Mouse (Mus musculus) MEL (cell line): Measurements from ENCODE around the gene Rbms3. TPM values are rescaled to one million over a fixed set of nuclear protein-coding genes. Genes with fewer than 3 reads are reported as not detected.

ENCODE experiments used
- DNase-seq: peaks from one replicate; pipeline ENCODE4 v3.0.0; 2011; ENCODE audit warnings: low read depth, low spot score
- H3K27ac ChIP-seq: 2 replicates; pipeline ENCODE4 v1.5.1; 2012; ENCODE audit warnings: low read depth, mild to moderate bottlenecking, control low read depth, low read length, moderate library complexity; ENCODE audit not compliant: control insufficient read depth
- H3K27me3 ChIP-seq, 2 experiments: fragments of 150-350 bp in 1 of 2; sonication (generic) in 1 of 2; 2 replicates each; pipeline ENCODE4 v1.6.1; 2012; ENCODE audit warnings: low read length in 2 of 2, mild to moderate bottlenecking in 2 of 2, improper control_type of control experiment in 1 of 2, moderate library complexity in 1 of 2; ENCODE audit not compliant: insufficient read depth in 2 of 2, control insufficient read depth in 1 of 2
- H3K36me3 ChIP-seq, 2 experiments: 2 replicates each; pipeline ENCODE4 v1.6.1; 2012 to 2014; ENCODE audit warnings: low read length in 2 of 2, improper control_type of control experiment in 1 of 2, inconsistent platforms in 1 of 2, mild to moderate bottlenecking in 1 of 2; ENCODE audit not compliant: insufficient read depth in 2 of 2, control insufficient read depth in 1 of 2
- H3K4me1 ChIP-seq, 2 experiments: fragments of 150-350 bp in 1 of 2; sonication (generic) in 1 of 2; 2 replicates each; pipeline ENCODE4 v1.6.1; 2012; ENCODE audit warnings: low read length in 2 of 2, improper control_type of control experiment in 1 of 2, mild to moderate bottlenecking in 1 of 2; ENCODE audit not compliant: insufficient read depth in 2 of 2, control insufficient read depth in 1 of 2
- H3K4me3 ChIP-seq, 2 experiments: fragments of 150-350 bp in 1 of 2; sonication (generic) in 1 of 2; 2 replicates each; pipeline ENCODE4 v1.5.1; 2012; ENCODE audit warnings: low read depth in 2 of 2, low read length in 2 of 2, mild to moderate bottlenecking in 2 of 2, moderate library complexity in 2 of 2, control low read depth in 1 of 2, improper control_type of control experiment in 1 of 2; ENCODE audit not compliant: control insufficient read depth in 1 of 2, insufficient read depth in 1 of 2
- H3K79me2 ChIP-seq: 2 replicates; pipeline ENCODE4 v1.6.1; 2012; ENCODE audit warnings: mild to moderate bottlenecking, low read length, moderate library complexity; ENCODE audit not compliant: control insufficient read depth, poor library complexity, insufficient read depth
- H3K9ac ChIP-seq: 2 replicates; pipeline ENCODE4 v1.6.1; 2012; ENCODE audit warnings: low read depth, mild to moderate bottlenecking, control low read depth, low read length, moderate library complexity; ENCODE audit not compliant: control insufficient read depth, poor library complexity, severe bottlenecking
- H3K9me3 ChIP-seq: fragments of 150-350 bp; sonication (generic); replicated peaks from 2 replicates; pipeline ENCODE4 v1.6.1; 2012; ENCODE audit warnings: mild to moderate bottlenecking, low read length, improper control_type of control experiment, moderate library complexity; ENCODE audit not compliant: insufficient read depth
- CTCF ChIP-seq, 3 experiments: IDR thresholded peaks in 2 of 3; conservative IDR thresholded peaks in 1 of 3; 2 replicates each; pipeline ENCODE4 v1.5.1; 2011 to 2012; ENCODE audit warnings: low read length in 3 of 3, low read depth in 2 of 3, mild to moderate bottlenecking in 2 of 3, improper control_type of control experiment in 1 of 3, inconsistent platforms in 1 of 3, mixed read lengths in 1 of 3, moderate library complexity in 1 of 3; ENCODE audit not compliant: control insufficient read depth in 1 of 3, insufficient read depth in 1 of 3, poor library complexity in 1 of 3, severe bottlenecking in 1 of 3
- EP300 ChIP-seq, 2 experiments: IDR thresholded peaks; 2 replicates each; pipeline ENCODE4 v1.6.1; 2011; ENCODE audit warnings: improper control_type of control experiment in 2 of 2, low read length in 2 of 2, low read depth in 1 of 2, mild to moderate bottlenecking in 1 of 2
- GABPA ChIP-seq: IDR thresholded peaks from 2 replicates; pipeline ENCODE4 v1.6.1; 2012; ENCODE audit warnings: low read depth, mild to moderate bottlenecking, inconsistent platforms, low read length, improper control_type of control experiment, moderate library complexity
- HCFC1 ChIP-seq: IDR thresholded peaks from 2 replicates; pipeline ENCODE4 v1.6.1; 2012; ENCODE audit warnings: low read depth, mild to moderate bottlenecking, inconsistent platforms, low read length, improper control_type of control experiment, moderate library complexity
- KAT2A ChIP-seq: conservative IDR thresholded peaks from 2 replicates; pipeline ENCODE4 v1.6.1; 2012; ENCODE audit warnings: low read depth, low read length, improper control_type of control experiment, inconsistent platforms
- MAZ ChIP-seq: IDR thresholded peaks from 2 replicates; pipeline ENCODE4 v1.6.1; 2012; ENCODE audit warnings: low read depth, mild to moderate bottlenecking, inconsistent platforms, low read length, improper control_type of control experiment
- MXI1 ChIP-seq: IDR thresholded peaks from 2 replicates; pipeline ENCODE4 v1.6.1; 2011; ENCODE audit warnings: mild to moderate bottlenecking, low read depth, low read length, improper control_type of control experiment
- MYB ChIP-seq: IDR thresholded peaks from 2 replicates; pipeline ENCODE4 v1.6.1; 2011; ENCODE audit warnings: mild to moderate bottlenecking, low read depth, low read length, improper control_type of control experiment
- MYC ChIP-seq: IDR thresholded peaks from 2 replicates; pipeline ENCODE4 v1.6.1; 2011; ENCODE audit warnings: low read depth, mild to moderate bottlenecking, low read length, improper control_type of control experiment, moderate library complexity
- NRF1 ChIP-seq: IDR thresholded peaks from 2 replicates; pipeline ENCODE4 v1.6.1; 2014; ENCODE audit warnings: low read depth, mild to moderate bottlenecking, inconsistent platforms, low read length, improper control_type of control experiment, moderate library complexity; ENCODE audit not compliant: poor library complexity, insufficient read depth, severe bottlenecking
- POLR2A ChIP-seq, 2 experiments: IDR thresholded peaks; 2 replicates each; pipeline ENCODE4 v1.6.1; 2011 to 2012; ENCODE audit warnings: low read length in 2 of 2, mild to moderate bottlenecking in 2 of 2, control low read depth in 1 of 2, improper control_type of control experiment in 1 of 2, low read depth in 1 of 2, moderate library complexity in 1 of 2; ENCODE audit not compliant: control insufficient read depth in 1 of 2, insufficient read depth in 1 of 2, poor library complexity in 1 of 2
- TCF12 ChIP-seq: IDR thresholded peaks from 2 replicates; pipeline ENCODE4 v1.6.1; 2014; ENCODE audit warnings: low read depth, mild to moderate bottlenecking, inconsistent platforms, low read length, improper control_type of control experiment, moderate library complexity
- UBTF ChIP-seq: IDR thresholded peaks from 2 replicates; pipeline ENCODE4 v1.6.1; 2012; ENCODE audit warnings: low read depth, mild to moderate bottlenecking, inconsistent platforms, low read length, improper control_type of control experiment, moderate library complexity, borderline replicate concordance; ENCODE audit not compliant: insufficient read depth
- USF1 ChIP-seq: IDR thresholded peaks from 2 replicates; pipeline ENCODE4 v1.6.1; 2014; ENCODE audit warnings: low read depth, mild to moderate bottlenecking, inconsistent platforms, low read length, improper control_type of control experiment, moderate library complexity
- polyA plus RNA-seq, 2 experiments: library from polyadenylated mRNA; stranded (reverse) in 1 of 2; unstranded in 1 of 2; fragments of >175 nt in 1 of 2; fragments of >200 nt in 1 of 2; gene quantifications; 2 replicates each; pipeline versions ENCODE4 v1.2.1 to v1.2.4; 2012; ENCODE audit warnings: low replicate concordance in 2 of 2, low read depth in 1 of 2; ENCODE audit not compliant: insufficient read length in 2 of 2, insufficient read depth in 1 of 2, missing spikeins in 1 of 2
- total RNA-seq: library from RNA; depleted of rRNA; stranded (reverse); fragments of 300-350 nt; gene quantifications from 2 replicates; pipeline ENCODE4 v1.2.3, GENCODE M21; 2012

Gene Rbms3
- total and polyA plus RNA-seq, 3 experiments: not detected

DNA sequence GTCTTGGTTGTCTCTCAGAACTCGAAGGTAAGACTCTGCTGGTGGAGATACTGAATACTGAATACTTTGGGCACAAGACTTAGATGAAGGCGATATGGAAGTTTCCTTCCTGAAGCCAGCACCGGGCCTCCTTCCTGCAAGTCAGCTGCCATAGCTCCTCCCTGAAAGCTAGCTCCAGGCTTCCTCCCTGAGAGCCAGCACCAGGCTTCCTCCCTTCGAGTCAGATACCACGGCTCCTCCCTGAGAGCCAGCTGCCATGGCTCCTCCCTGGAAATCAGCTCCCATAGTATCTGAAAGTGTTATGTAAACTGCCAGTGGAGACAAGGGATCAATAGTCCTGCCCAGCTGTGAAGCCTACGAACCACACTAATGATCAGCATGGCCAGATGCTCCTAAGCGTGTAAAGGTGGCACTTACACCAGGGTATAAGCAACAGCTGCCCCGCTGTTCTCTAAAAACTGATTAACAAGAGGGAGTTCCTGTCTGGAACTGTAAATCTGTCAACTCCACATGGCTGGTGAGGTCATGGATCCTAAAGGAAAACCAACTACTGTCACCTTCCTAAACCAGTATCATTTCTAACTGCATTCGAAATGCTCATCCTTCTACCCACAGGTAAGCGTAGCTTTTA, 867.2 kb downstream of the Rbms3 start:
- H3K36me3 ChIP-seq: no peaks in the 10 kb centered on the region
- no peaks in the 10 kb centered on the region for H3K79me2 ChIP-seq
- H3K4me3 ChIP-seq: no peak overlapping the region
- H3K27me3 ChIP-seq: no peaks in the 10 kb centered on the region
- TF ChIP-seq NRF1 (no peak), CTCF (IDR thresholded peaks at IDR 0.05 in 2 of 3, conservative IDR thresholded peaks at IDR 0.05 in 1 of 3; ENCODE audit: control insufficient read depth in 1 of 3, insufficient read depth in 1 of 3, low read depth in 2 of 3, low read length in 3 of 3, poor library complexity in 1 of 3, severe bottlenecking in 1 of 3) (no peak), UBTF (no peak)
- TF ChIP-seq, all 39 proteins: peak for 0
- H3K9me3 ChIP-seq: no peaks in the 10 kb centered on the region
- no peak for DNase-seq
- no peak overlapping the region for H3K27ac ChIP-seq
- no peak overlapping the region for H3K9ac ChIP-seq
- no peaks in the 10 kb centered on the region for H3K4me1 ChIP-seq

DNA sequence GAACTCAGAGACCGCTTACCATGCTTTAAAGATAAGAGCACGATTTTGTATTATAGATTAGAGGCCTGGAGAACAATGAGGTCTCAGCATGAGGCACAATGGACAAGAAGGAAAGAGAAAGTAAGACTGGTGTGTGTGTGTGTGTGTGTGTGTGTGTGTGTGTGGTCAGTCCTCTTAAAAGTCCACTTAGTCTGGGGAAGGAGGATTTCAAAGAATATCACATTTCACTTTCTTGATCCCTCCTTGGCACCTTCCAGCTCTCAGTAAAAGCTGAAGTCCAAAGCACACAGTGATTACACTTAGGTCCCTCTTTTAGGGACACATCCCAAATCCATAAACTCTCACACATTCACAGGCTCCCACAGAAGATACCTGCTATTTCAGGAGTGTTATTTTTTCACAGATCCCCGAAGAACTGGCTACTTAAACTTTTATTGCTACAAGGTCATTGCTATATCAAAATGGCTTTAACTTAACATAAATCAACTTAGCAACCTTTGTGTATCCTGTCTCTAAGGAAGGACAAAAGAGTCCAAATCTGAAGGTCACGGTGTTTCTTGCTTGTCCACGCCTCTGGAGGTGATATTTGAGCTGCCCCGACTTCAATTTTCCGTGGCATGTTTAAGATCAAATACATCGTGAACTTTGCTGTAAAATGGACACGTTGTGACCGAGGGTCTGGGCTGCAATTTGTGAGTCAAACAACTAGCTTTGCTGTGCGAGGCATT, 880.7 kb downstream of the Rbms3 start:
- no peaks in the 10 kb centered on the region for H3K4me1 ChIP-seq
- no peak for DNase-seq
- no peaks in the 10 kb centered on the region for H3K79me2 ChIP-seq
- TF ChIP-seq USF1 (no peak), MXI1 (no peak), TCF12 (no peak), MAZ (no peak), EP300 (IDR thresholded peaks at IDR 0.05; ENCODE audit: low read depth in 1 of 2, low read length in 2 of 2) (no peak), MYC (no peak), GABPA (no peak), POLR2A (IDR thresholded peaks at IDR 0.05; ENCODE audit: control insufficient read depth in 1 of 2, insufficient read depth in 1 of 2, low read depth in 1 of 2, low read length in 2 of 2, poor library complexity in 1 of 2) (no peak), HCFC1 (no peak), MYB (no peak), CTCF (IDR thresholded peaks at IDR 0.05 in 2 of 3, conservative IDR thresholded peaks at IDR 0.05 in 1 of 3; ENCODE audit: control insufficient read depth in 1 of 3, insufficient read depth in 1 of 3, low read depth in 2 of 3, low read length in 3 of 3, poor library complexity in 1 of 3, severe bottlenecking in 1 of 3) (no peak), KAT2A (no peak)
- H3K27ac ChIP-seq: no peak overlapping the region
- no peaks in the 10 kb centered on the region for H3K27me3 ChIP-seq
- no peaks in the 10 kb centered on the region for H3K9me3 ChIP-seq
- H3K9ac ChIP-seq: no peak overlapping the region
- H3K36me3 ChIP-seq: no peaks in the 10 kb centered on the region
- H3K4me3 ChIP-seq: no peak overlapping the region
